Mouse (Mus musculus) lung, embryonic 14.5 days (tissue): Measurements from ENCODE around the gene Chrne. TPM values are rescaled to one million over a fixed set of nuclear protein-coding genes. Genes with fewer than 3 reads are reported as not detected.
A peak's percentile ranks its signal among the peaks of the same experiment; 100 is the strongest.

Source experiments
- ATAC-seq: fragments of 200-750 bp; cut with Nextera tagmentation; 2 replicates; pipeline ENCODE4 v1.8.0; 2017; ENCODE audit warnings: mild to moderate bottlenecking, moderate TSS enrichment, moderate library complexity; ENCODE audit not compliant: insufficient read depth
- DNase-seq: peaks from one replicate; pipeline ENCODE4 v3.0.0-alpha.2; 2015
- H3K27ac ChIP-seq: fragments of 300-500 bp; sonication (generic); 2 replicates; pipeline ENCODE4 v1.5.1; 2014; ENCODE audit warnings: low read depth, mild to moderate bottlenecking, moderate library complexity
- H3K27me3 ChIP-seq: fragments of 300-500 bp; sonication (generic); 2 replicates; pipeline ENCODE4 v1.6.1; 2014; ENCODE audit warnings: low read length, control low read depth; ENCODE audit not compliant: insufficient read depth
- H3K36me3 ChIP-seq: fragments of 300-500 bp; sonication (generic); 2 replicates; pipeline ENCODE4 v1.6.1; 2014; ENCODE audit warnings: control low read depth; ENCODE audit not compliant: insufficient read depth
- H3K4me1 ChIP-seq: fragments of 300-500 bp; sonication (generic); 2 replicates; pipeline ENCODE4 v1.6.1; 2014; ENCODE audit warnings: antibody characterized with exemption, control low read depth; ENCODE audit not compliant: insufficient read depth
- H3K4me2 ChIP-seq: fragments of 300-500 bp; sonication (generic); 2 replicates; pipeline ENCODE4 v1.6.1; 2014; ENCODE audit warnings: mild to moderate bottlenecking
- H3K4me3 ChIP-seq: fragments of 300-500 bp; sonication (generic); 2 replicates; pipeline ENCODE4 v1.5.1; 2014; ENCODE audit warnings: low read depth, low read length
- H3K9ac ChIP-seq: fragments of 300-500 bp; sonication (generic); 2 replicates; pipeline ENCODE4 v1.6.1; 2014
- H3K9me3 ChIP-seq: fragments of 300-500 bp; sonication (generic); 2 replicates; pipeline ENCODE4 v1.6.1; 2016; ENCODE audit warnings: low read depth, low read length, control low read depth
- CTCF ChIP-seq: IDR thresholded peaks from 2 replicates; pipeline ENCODE4 v1.5.1; 2016; ENCODE audit warnings: antibody characterized with exemption, low read depth
- WGBS: fragments of 180-500 bp; shearing (Covaris S2); extraction: QIAGEN DNeasy Blood & Tissue Kit; methylation state at CpG from one replicate; pipeline ENCODE4 v1.1.7; 2014; 5-methylcytosine and 5-hydroxymethylcytosine counted together
- polyA plus RNA-seq: library from polyadenylated mRNA; unstranded; fragments of >200 nt; fragmentation: Nextera tagmentation; extraction: Ambion mirVana; gene quantifications from 2 replicates; pipeline ENCODE4 v1.2.1, GENCODE M21; 2014

Gene Chrne
- polyA plus RNA-seq = not detected in 2 replicates

DNA sequence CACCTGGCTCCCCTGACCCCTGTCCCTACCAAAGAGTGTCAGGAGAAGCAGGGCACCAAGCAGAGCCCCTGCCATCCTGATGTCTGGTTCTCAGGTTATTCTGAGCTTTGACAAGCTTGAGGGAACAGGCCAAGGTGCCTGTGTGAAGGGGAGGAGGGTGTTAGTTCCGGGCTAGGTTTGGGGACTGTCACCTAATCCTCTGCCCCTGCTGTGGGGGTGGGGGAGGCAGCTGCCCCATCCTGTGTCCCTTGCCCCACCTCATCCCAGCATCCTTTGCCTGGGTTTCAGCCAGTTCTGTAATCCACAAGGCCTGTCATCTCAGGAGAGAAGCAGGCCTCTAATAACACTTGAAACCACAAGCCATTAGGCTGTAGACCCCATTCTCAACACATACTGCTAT lies at the start of gene Chrne:
Gene Chrne (minus strand): TSS at position 116 of the 400 bp plus-strand sequence.
- H3K9ac ChIP-seq = no peak within 1 kb of the TSS
- no peak within 1 kb of the TSS for H3K4me2 ChIP-seq
- no peak for TF ChIP-seq CTCF
- H3K4me3 ChIP-seq = no peak within 1 kb of the TSS
- ATAC-seq (no peak), DNase-seq (no peak)
- no peaks in the 10 kb centered on the region for H3K9me3 ChIP-seq
- no peaks in the 10 kb centered on the region for H3K36me3 ChIP-seq
- no peaks in the 10 kb centered on the region for H3K27me3 ChIP-seq
- WGBS = 37% methylated on average over 1 of the region's 1 CpGs
- H3K4me1 ChIP-seq = peaks cover 10% of the 10 kb centered on the region; the same call in 1 of the 2 replicates
- no peak within 1 kb of the TSS for H3K27ac ChIP-seq

DNA sequence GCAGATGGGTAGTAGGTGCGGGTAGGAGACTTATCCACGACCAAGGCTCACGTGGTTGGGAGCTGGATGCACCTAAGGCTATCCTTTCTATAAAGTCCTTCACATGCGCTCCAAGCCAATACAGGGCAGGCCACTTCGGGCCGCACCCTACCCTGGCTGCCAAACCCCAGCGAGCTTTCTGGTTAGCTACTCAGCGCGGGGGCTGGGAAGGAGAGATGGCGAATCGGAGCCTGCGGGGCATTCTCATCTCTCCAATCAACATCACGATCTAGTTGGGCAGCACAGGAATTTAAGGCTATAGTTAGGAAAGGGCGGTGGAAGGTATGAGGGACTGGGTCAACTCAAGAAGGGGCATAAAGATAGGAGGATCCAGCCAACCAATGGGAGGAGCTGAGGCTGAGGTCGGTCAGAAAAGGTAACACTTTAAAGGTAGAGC lies 49.3 kb upstream of the Chrne start:
- Histone ChIP-seq H3K27me3 (no peaks in the 10 kb centered on the region), H3K9me3 (no peaks in the 10 kb centered on the region), H3K36me3 (peaks cover 49% of the 10 kb centered on the region), H3K4me2 (peak overlapping the region; percentile 83), H3K27ac (peak overlapping the region; percentile 96), H3K9ac (peak overlapping the region; percentile 58), H3K4me3 (peak overlapping the region; percentile 53), H3K4me1 (0 out of 2 replicates have a peak, but pooled peaks cover 7% of the 10 kb centered on the region)
- ATAC-seq = peak; percentile 59
- under 1% methylated on average over 15 of the region's 15 CpGs for WGBS
- no peak for TF ChIP-seq CTCF
- DNase-seq = no peak

DNA sequence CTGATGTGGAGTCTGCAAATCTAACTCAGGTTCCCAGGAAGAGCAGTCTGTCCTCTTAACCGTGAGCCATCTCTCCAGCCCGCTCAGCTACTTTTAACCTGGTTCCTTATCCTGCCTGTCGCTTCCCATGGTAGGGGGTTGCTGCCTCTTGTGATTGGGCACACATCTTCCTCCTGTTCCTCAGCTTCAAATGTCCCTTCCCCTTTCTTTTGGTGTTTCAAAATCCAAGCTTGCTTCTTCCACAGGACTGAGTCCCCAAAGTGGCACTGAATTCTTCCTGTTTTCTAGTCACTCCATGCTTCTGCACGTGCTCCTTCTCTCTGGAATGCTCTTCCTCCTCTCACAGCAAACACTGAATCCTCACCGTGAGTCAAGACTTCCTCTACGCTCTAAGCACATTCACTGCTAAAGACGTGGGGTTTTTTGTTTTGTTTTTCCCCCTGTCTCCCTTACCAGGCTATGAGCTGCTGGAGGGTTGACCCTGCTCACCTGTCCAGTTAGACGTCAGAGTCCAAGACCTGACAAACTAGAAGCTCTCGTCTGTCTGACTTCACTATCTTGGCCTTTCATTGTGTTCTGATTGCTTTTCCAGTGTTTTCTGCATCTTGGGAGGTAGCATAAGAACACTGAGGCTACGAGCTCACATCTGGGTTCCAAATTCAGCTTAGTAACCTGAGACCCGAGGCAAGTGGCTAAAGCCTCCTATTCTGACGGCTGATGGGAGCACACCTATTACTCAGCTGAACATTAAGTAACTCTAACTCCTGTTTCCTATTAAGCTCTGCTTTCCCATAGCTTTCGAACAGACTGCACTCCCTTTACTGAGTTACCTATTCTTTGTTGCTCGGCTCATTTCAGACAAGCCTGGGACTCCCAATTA lies 48.5 kb upstream of the Chrne start:
- Histone ChIP-seq H3K36me3 (peaks cover 56% of the 10 kb centered on the region), H3K9me3 (no peaks in the 10 kb centered on the region), H3K9ac (peak overlapping the region; percentile 58), H3K27ac (peak overlapping the region; percentile 96), H3K4me3 (peak overlapping the region; percentile 53), H3K27me3 (no peaks in the 10 kb centered on the region), H3K4me2 (peak overlapping the region; percentile 83), H3K4me1 (0 out of 2 replicates have a peak, but pooled peaks cover 7% of the 10 kb centered on the region)
- WGBS = 59% methylated on average over 14 of the region's 14 CpGs
- DNase-seq = no peak
- ATAC-seq = no peak
- TF ChIP-seq CTCF = no peak

DNA sequence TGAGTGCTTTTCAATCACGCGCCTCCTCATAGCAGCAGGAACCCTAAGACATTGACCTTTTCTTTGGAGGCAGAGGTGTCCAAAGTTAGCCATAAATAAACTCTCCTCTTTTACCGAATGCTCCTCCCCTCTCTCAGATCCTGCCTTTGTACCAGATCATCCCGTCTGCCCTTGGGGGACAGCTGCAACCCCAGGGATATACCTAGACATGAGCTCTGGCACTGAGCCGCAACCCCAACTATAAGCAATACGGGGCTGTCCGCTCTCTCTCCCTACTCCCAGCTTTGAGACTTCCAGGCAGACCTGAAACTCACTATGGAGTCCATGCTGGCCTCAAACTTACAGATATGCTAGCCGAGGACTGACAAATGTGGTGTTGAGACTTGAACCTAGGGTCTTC lies 47.7 kb upstream of the Chrne start:
- TF ChIP-seq CTCF = no peak
- 0 out of 2 replicates have a peak, but pooled peaks cover 7% of the 10 kb centered on the region for H3K4me1 ChIP-seq
- H3K4me3 ChIP-seq = no peak overlapping the region
- no peaks in the 10 kb centered on the region for H3K27me3 ChIP-seq
- WGBS = 95% methylated on average over 8 of the region's 8 CpGs
- H3K9me3 ChIP-seq = no peaks in the 10 kb centered on the region
- H3K9ac ChIP-seq = no peak overlapping the region
- ATAC-seq = no peak
- H3K36me3 ChIP-seq = peaks cover 57% of the 10 kb centered on the region
- no peak overlapping the region for H3K4me2 ChIP-seq
- no peak overlapping the region for H3K27ac ChIP-seq
- no peak for DNase-seq

DNA sequence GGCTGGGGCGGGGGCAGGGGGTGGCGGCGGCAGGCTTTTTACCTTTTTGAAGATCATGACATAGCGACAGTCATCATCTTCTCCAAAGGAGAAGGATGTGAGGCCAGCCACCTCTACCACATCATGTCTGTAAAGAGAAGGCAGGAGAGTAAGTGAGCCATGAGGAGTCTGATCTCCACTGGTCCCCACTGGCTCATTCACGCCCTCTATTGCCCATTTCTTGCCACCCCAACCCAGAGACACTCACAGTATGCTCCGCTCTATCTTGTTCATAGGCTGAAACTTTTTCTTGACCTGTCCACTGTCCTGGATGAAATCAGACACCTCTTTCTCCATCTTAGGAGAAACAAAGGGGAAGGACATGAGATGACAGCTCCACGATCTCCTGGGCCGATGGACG lies 45.7 kb upstream of the Chrne start:
- no peak overlapping the region for H3K4me3 ChIP-seq
- no peak overlapping the region for H3K27ac ChIP-seq
- H3K4me1 ChIP-seq = 0 out of 2 replicates have a peak, but pooled peaks cover 4% of the 10 kb centered on the region
- H3K9ac ChIP-seq = no peak overlapping the region
- H3K27me3 ChIP-seq = no peaks in the 10 kb centered on the region
- DNase-seq (no peak), ATAC-seq (no peak)
- WGBS = 87% methylated on average over 9 of the region's 9 CpGs
- H3K36me3 ChIP-seq = peaks cover 65% of the 10 kb centered on the region
- no peaks in the 10 kb centered on the region for H3K9me3 ChIP-seq
- no peak overlapping the region for H3K4me2 ChIP-seq
- no peak for TF ChIP-seq CTCF

DNA sequence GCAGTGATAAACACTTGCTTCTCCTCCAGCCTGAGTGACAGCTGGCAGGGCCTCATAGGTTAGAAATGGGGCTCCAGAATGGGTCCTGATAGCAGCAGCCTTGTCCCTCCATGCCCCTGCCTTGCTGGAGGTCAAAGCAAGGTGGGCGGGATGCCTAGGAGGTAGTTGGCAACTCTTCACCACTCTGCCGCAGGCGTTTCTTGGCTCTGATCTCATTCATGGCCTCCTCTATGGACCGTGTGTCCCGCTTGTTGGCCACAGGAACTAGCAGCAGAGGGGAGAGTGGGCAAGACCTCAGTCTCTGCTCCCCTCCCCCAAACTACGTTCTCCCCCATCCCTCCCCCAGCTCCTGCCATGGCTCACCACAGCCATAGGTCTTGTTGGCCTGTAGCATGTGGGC lies 44.9 kb upstream of the Chrne start:
- TF ChIP-seq CTCF = no peak
- H3K27ac ChIP-seq = no peak overlapping the region

DNA sequence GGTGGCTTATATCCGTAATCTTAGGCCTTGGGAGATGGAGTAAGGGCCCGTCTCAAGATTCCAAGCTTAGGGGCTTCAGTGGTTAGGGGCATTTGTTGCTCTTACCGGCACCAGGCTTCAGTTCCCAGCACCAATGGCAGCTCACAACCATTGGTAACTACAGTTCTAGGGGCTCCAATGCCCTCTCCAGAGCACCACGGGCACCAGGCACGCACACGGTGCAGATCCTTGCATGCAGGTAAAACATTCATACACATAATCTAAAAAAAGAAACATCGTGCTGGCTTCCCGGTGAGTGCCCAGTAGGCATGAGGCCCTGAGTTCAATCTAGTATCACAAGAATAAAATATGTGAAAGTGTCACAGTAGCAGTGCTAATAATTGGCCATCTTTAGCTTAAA lies 44.1 kb upstream of the Chrne start:
- no peaks in the 10 kb centered on the region for H3K27me3 ChIP-seq
- H3K36me3 ChIP-seq = peaks cover 69% of the 10 kb centered on the region
- H3K27ac ChIP-seq = no peak overlapping the region
- TF ChIP-seq CTCF = no peak
- H3K4me2 ChIP-seq = no peak overlapping the region
- DNase-seq (no peak), ATAC-seq (no peak)
- H3K4me3 ChIP-seq = no peak overlapping the region
- no peak overlapping the region for H3K9ac ChIP-seq
- H3K4me1 ChIP-seq = 0 out of 2 replicates have a peak, but pooled peaks cover 6% of the 10 kb centered on the region
- WGBS = 91% methylated on average over 8 of the region's 8 CpGs
- no peaks in the 10 kb centered on the region for H3K9me3 ChIP-seq

More for the DNA sequence above, 44.9 kb upstream of the Chrne start:
- H3K4me3 ChIP-seq = no peak overlapping the region
- no peak for DNase-seq
- peaks cover 69% of the 10 kb centered on the region for H3K36me3 ChIP-seq
- no peak overlapping the region for H3K4me2 ChIP-seq
- no peak for ATAC-seq
- H3K27me3 ChIP-seq = no peaks in the 10 kb centered on the region
- H3K9ac ChIP-seq = no peak overlapping the region
- 86% methylated on average over 6 of the region's 6 CpGs for WGBS
- 0 out of 2 replicates have a peak, but pooled peaks cover 4% of the 10 kb centered on the region for H3K4me1 ChIP-seq
- no peaks in the 10 kb centered on the region for H3K9me3 ChIP-seq
